Mouse (Mus musculus): Measurements from ENCODE around the gene Sox5.
"Not testable (repeated sequence)": the region's sequence is repeated elsewhere in the genome, so short reads cannot be mapped to it uniquely, and the experiment has no call there.

The Sox5 gene

GRCm38 (mm10) chr6:144283191-144283590 is 498.6 kb downstream of the Sox5 start:
- no peak for DNase-seq (ENCODE audit: low read depth, low spot score)

GRCm38 (mm10) chr6:144282756-144283155 is 499.0 kb downstream of the Sox5 start:
- DNase-seq (ENCODE audit: low read depth, low spot score), result peak; percentile 69

- DNase-seq (ENCODE audit: low read depth, low spot score), result no peak
Observed at GRCm38 (mm10) chr6:144281661-144282060, 500.1 kb downstream of the Sox5 start.

GRCm38 (mm10) chr6:144278505-144279053 is 503.2 kb downstream of the Sox5 start:
- DNase-seq (ENCODE audit: low read depth, low spot score), result no peak

- DNase-seq (ENCODE audit: low read depth, low spot score), result not testable (repeated sequence)
Observed at GRCm38 (mm10) chr6:144273425-144273824, 508.4 kb downstream of the Sox5 start.

GRCm38 (mm10) chr6:144271326-144271725 is 510.5 kb downstream of the Sox5 start:
- no peak for DNase-seq (ENCODE audit: low read depth, low spot score)

GRCm38 (mm10) chr6:144270306-144270705 is 511.5 kb downstream of the Sox5 start:
- DNase-seq (ENCODE audit: low read depth, low spot score), result no peak

GRCm38 (mm10) chr6:144269666-144270065 is 512.1 kb downstream of the Sox5 start:
- DNase-seq (ENCODE audit: low read depth, low spot score), result no peak

GRCm38 (mm10) chr6:144265752-144266151 is 516.0 kb downstream of the Sox5 start:
- no peak for DNase-seq (ENCODE audit: low read depth, low spot score)

GRCm38 (mm10) chr6:144265004-144265403 is 516.8 kb downstream of the Sox5 start:
- DNase-seq (ENCODE audit: low read depth, low spot score), result no peak

GRCm38 (mm10) chr6:144264320-144264915 is 517.4 kb downstream of the Sox5 start:
- DNase-seq (ENCODE audit: low read depth, low spot score), result no peak

GRCm38 (mm10) chr6:144256500-144256899 is 525.3 kb downstream of the Sox5 start:
- DNase-seq (ENCODE audit: low read depth, low spot score), result no peak

- DNase-seq (ENCODE audit: low read depth, low spot score), result no peak
Observed at GRCm38 (mm10) chr6:144252191-144252718, 529.5 kb downstream of the Sox5 start.

- DNase-seq (ENCODE audit: low read depth, low spot score), result peak; percentile 7
Observed at GRCm38 (mm10) chr6:144251222-144252170, 530.3 kb downstream of the Sox5 start.

- no peak for DNase-seq (ENCODE audit: low read depth, low spot score)
Observed at GRCm38 (mm10) chr6:144250625-144251181, 531.1 kb downstream of the Sox5 start.

- no peak for DNase-seq (ENCODE audit: low read depth, low spot score)
Observed at GRCm38 (mm10) chr6:144236581-144236980, 545.2 kb downstream of the Sox5 start.

GRCm38 (mm10) chr6:144203970-144204369 is 577.8 kb downstream of the Sox5 start:
- DNase-seq (ENCODE audit: low read depth, low spot score), result peak; percentile 69

GRCm38 (mm10) chr6:144203013-144203412 is 578.8 kb downstream of the Sox5 start:
- no peak for DNase-seq (ENCODE audit: low read depth, low spot score)

GRCm38 (mm10) chr6:144201402-144202040 is 580.3 kb downstream of the Sox5 start:
- DNase-seq (ENCODE audit: low read depth, low spot score), result no peak

GRCm38 (mm10) chr6:144197209-144198119 is 584.3 kb downstream of the Sox5 start:
- no peak for DNase-seq (ENCODE audit: low read depth, low spot score)

Measured in brain, adult 2 months (tissue).